ENCODE assay signal across 8 mouse cellular contexts in the genomic region with DNA sequence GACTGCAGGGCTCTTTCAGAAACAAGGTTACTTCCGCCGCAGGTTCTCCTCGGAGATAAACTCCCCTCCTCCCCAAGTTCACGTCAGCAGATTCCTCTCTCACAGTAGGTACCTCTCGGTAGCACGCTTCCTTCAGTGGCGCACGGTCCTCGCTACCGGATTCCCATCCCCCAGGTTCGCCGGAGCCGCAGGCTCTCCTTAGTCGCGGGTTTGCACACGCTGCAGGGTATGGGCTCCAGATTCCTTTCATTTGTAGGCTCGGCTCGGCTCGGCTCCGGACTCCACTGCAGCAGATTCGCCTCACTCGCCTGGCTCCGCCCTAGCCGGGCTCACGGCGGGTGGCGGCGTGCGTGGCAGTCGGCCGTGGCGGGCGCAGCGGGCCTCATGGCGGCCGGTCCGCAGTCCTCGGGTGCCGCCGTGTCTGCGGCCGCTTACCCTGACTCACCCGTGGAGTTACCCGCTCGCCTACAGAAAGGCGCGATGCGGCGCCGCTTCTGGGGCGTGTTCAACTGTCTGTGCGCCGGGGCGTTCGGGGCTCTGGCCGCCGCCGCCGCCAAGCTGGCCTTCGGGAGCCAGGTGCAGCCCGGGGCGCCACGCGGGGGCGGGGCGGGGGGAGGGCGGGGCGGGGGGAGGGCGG. TPM values are rescaled to one million over a fixed set of nuclear protein-coding genes. Genes with fewer than 3 reads are reported as not detected.
A peak's percentile ranks its signal among the peaks of the same experiment; 100 is the strongest.
DNase-seq lines count a peak whose midpoint lies in the region; ATAC-seq and TF ChIP-seq lines count a peak whose summit lies in the region.

A gene (plus strand): TSS at position 332 of the 637 bp plus-strand sequence.

- H3K27ac ChIP-seq in hindbrain, embryonic 10.5 days: peak within 1 kb of the TSS; percentile 94
- peak within 1 kb of the TSS; percentile 88 for H3K27ac ChIP-seq in lung, postnatal 0 days (ENCODE audit: low read length)

- no peak for TF ChIP-seq CTCF in lung, postnatal 0 days (IDR thresholded peaks at IDR 0.05)

- peak within 1 kb of the TSS; percentile 55 for H3K9ac ChIP-seq in lung, postnatal 0 days (replicated peaks; ENCODE audit: low read depth)

- no peaks in the 10 kb centered on the region for H3K27me3 ChIP-seq in hindbrain, embryonic 10.5 days (ENCODE audit: insufficient read depth, poor library complexity, severe bottlenecking)
- H3K27me3 ChIP-seq in lung, postnatal 0 days (replicated peaks; ENCODE audit: insufficient read depth, low read length): no peaks in the 10 kb centered on the region

- H3K36me3 ChIP-seq in hindbrain, embryonic 10.5 days: peaks cover 28% of the 10 kb centered on the region
- H3K36me3 ChIP-seq in lung, postnatal 0 days (ENCODE audit: insufficient read depth, low read length): no peaks in the 10 kb centered on the region

- H3K4me3 ChIP-seq in hindbrain, embryonic 10.5 days: peak within 1 kb of the TSS; percentile 80
- peak within 1 kb of the TSS; percentile 67 for H3K4me3 ChIP-seq in lung, postnatal 0 days (ENCODE audit: low read depth, low read length)

- peak; percentile 78 for DNase-seq in MEL-GATA-1-ER (ENCODE audit: extremely low read depth, low read depth)
- peak; percentile 91 for DNase-seq in cerebellum, adult 8-10 months
- DNase-seq in hindbrain, embryonic 10.5 days (ENCODE audit: low spot score): peak; percentile 86
- DNase-seq in layer of hippocampus, adult 9-11 months: peak; percentile 90
- DNase-seq in lung, postnatal 0 days (ENCODE audit: low spot score): peak; percentile 96
- DNase-seq in ovary, postnatal 14 days (ENCODE audit: low spot score): peak; percentile 74
- peak; percentile 87 for DNase-seq in thymus, postnatal 14 days

- ATAC-seq in frontal cortex, adult (ENCODE audit: low TSS enrichment): peak; percentile 97
- peak; percentile 99 for ATAC-seq in lung, postnatal 0 days

- H3K4me1 ChIP-seq in hindbrain, embryonic 10.5 days (replicated peaks): peaks cover 23% of the 10 kb centered on the region
- no peaks in the 10 kb centered on the region; the same call in 1 of the 2 replicates for H3K4me1 ChIP-seq in lung, postnatal 0 days (ENCODE audit: insufficient read depth, low read depth, low read length)

- no peak for TF ChIP-seq EP300 in lung, postnatal 0 days (IDR thresholded peaks at IDR 0.05)

- peak within 1 kb of the TSS; percentile 77 for H3K4me2 ChIP-seq in lung, postnatal 0 days (replicated peaks; ENCODE audit: low read depth, low read length)

- WGBS in hindbrain, embryonic 10.5 days: under 1% methylated on average over 55 of the region's 69 CpGs
- WGBS in lung, postnatal 0 days: under 1% methylated on average over 49 of the region's 69 CpGs

- H3K9me3 ChIP-seq in hindbrain, embryonic 10.5 days: no peaks in the 10 kb centered on the region
- no peaks in the 10 kb centered on the region for H3K9me3 ChIP-seq in lung, postnatal 0 days (ENCODE audit: low read length)

RNA-seq across cellular contexts. Expression of the gene that starts here (rescaled TPM):
- 17.6 and 17.9 TPM in 2 replicates for polyA plus RNA-seq in hindbrain, embryonic 10.5 days (2016; fragmentation: Nextera tagmentation; extraction: Ambion mirVana)
- 44.7 and 55.7 TPM in 2 replicates for polyA plus RNA-seq in lung, postnatal 0 days (2015; fragmentation: Nextera tagmentation; extraction: Ambion mirVana)

Comparison
In these comparisons a context has a peak if more than half of its experiments do, and no peak if none do; other contexts are left out.
1. Peak in every context shown above with its lines: DNase-seq, ATAC-seq, H3K4me3 ChIP-seq and H3K27ac ChIP-seq.